Mouse (Mus musculus): Measurements from ENCODE around the gene B630019K06Rik. TPM values are rescaled to one million over a fixed set of nuclear protein-coding genes. Genes with fewer than 3 reads are reported as not detected.

The B630019K06Rik gene
- total and polyA plus RNA-seq, 3 experiments = 0.03 TPM; not detected in 2

DNA sequence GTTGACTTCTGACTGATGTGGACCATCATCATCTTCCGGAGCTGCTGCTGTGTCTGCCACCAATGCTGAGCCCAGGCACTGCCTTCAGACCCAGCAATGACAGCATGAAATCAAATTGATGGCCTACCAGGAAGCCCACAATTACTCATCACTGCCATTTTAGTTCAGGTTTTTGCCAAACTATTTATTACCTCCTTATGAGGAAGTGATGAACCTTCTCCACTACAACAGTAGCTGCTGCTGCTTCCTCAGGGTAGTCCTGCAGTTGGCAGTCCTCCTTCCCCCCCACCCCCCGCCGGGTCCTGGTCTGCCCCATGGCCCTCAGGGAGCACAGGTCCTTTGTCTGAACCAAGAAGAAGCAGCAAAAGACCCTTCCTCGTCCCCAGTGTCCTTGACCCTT, 8.6 kb downstream of the B630019K06Rik start:
- no peaks in the 10 kb centered on the region for H3K36me3 ChIP-seq (ENCODE audit: control insufficient read depth in 1 of 2, insufficient read depth in 2 of 2, low read length in 2 of 2)
- no peaks in the 10 kb centered on the region for H3K4me1 ChIP-seq (ENCODE audit: control insufficient read depth in 1 of 2, insufficient read depth in 2 of 2, low read length in 2 of 2)
- TF ChIP-seq USF1 (IDR thresholded peaks at IDR 0.05; ENCODE audit: low read depth, low read length) (no peak), USF2 (IDR thresholded peaks at IDR 0.05; ENCODE audit: borderline replicate concordance in 1 of 2, insufficient read depth in 1 of 2, low read depth in 1 of 2, low read length in 2 of 2) (no peak), ELF1 (IDR thresholded peaks at IDR 0.05; ENCODE audit: low read depth, low read length) (no peak), CHD1 (IDR thresholded peaks at IDR 0.05; ENCODE audit: low read depth, low read length) (no peak), BHLHE40 (IDR thresholded peaks at IDR 0.05; ENCODE audit: borderline replicate concordance, low read depth, low read length) (no peak), MAZ (IDR thresholded peaks at IDR 0.05; ENCODE audit: low read depth, low read length) (no peak), UBTF (IDR thresholded peaks at IDR 0.05; ENCODE audit: borderline replicate concordance, insufficient read depth, low read depth, low read length) (no peak), ZNF384 (IDR thresholded peaks at IDR 0.05; ENCODE audit: low read depth, low read length) (no peak), HCFC1 (IDR thresholded peaks at IDR 0.05; ENCODE audit: low read depth, low read length) (no peak), RAD21 (IDR thresholded peaks at IDR 0.05; ENCODE audit: low read depth, low read length) (no peak), TAL1 (IDR thresholded peaks at IDR 0.05; ENCODE audit: low read length) (no peak), POLR2AphosphoS2 (IDR thresholded peaks at IDR 0.05; ENCODE audit: low read length) (no peak), POLR2AphosphoS5 (IDR thresholded peaks at IDR 0.05; ENCODE audit: borderline replicate concordance, low read depth, low read length) (no peak), ETS1 (IDR thresholded peaks at IDR 0.05; ENCODE audit: low read depth, low read length) (no peak)
- no peaks in the 10 kb centered on the region for H3K27me3 ChIP-seq (ENCODE audit: control insufficient read depth in 1 of 2, insufficient read depth in 2 of 2, low read length in 2 of 2)
- no peak for DNase-seq (ENCODE audit: low read depth, low spot score)
- no peaks in the 10 kb centered on the region for H3K79me2 ChIP-seq (ENCODE audit: control insufficient read depth, insufficient read depth, low read length, poor library complexity)
- H3K9me3 ChIP-seq (replicated peaks; ENCODE audit: insufficient read depth, low read length) = no peaks in the 10 kb centered on the region
- no peak overlapping the region for H3K9ac ChIP-seq (ENCODE audit: control insufficient read depth, low read depth, low read length, poor library complexity, severe bottlenecking)
- H3K27ac ChIP-seq (ENCODE audit: control insufficient read depth, low read depth, low read length) = no peak overlapping the region
- no peak overlapping the region for H3K4me3 ChIP-seq (ENCODE audit: control insufficient read depth in 1 of 2, insufficient read depth in 1 of 2, low read depth in 2 of 2, low read length in 2 of 2)

GRCm38 (mm10) chrX:8901906-8902472, 9.8 kb downstream of the B630019K06Rik start:
- H3K36me3 ChIP-seq (ENCODE audit: control insufficient read depth in 1 of 2, insufficient read depth in 2 of 2, low read length in 2 of 2) = no peaks in the 10 kb centered on the region
- TF ChIP-seq ETS1 (IDR thresholded peaks at IDR 0.05; ENCODE audit: low read depth, low read length) (no peak), EP300 (IDR thresholded peaks at IDR 0.05; ENCODE audit: low read depth in 1 of 2, low read length in 2 of 2) (no peak), TBP (IDR thresholded peaks at IDR 0.05; ENCODE audit: low read depth, low read length) (no peak), KAT2A (conservative IDR thresholded peaks at IDR 0.05; ENCODE audit: low read depth, low read length) (no peak), RCOR1 (IDR thresholded peaks at IDR 0.05; ENCODE audit: low read depth, low read length) (no peak), ZC3H11A (IDR thresholded peaks at IDR 0.05; ENCODE audit: low read depth, low read length) (no peak), NELFE (IDR thresholded peaks at IDR 0.05; ENCODE audit: low read depth, low read length) (no peak), MXI1 (IDR thresholded peaks at IDR 0.05; ENCODE audit: low read depth, low read length) (no peak), NRF1 (IDR thresholded peaks at IDR 0.05; ENCODE audit: insufficient read depth, low read depth, low read length, poor library complexity, severe bottlenecking) (no peak), MAX (IDR thresholded peaks at IDR 0.05; ENCODE audit: low read length) (no peak), POLR2AphosphoS5 (IDR thresholded peaks at IDR 0.05; ENCODE audit: borderline replicate concordance, low read depth, low read length) (no peak)
- H3K4me3 ChIP-seq (ENCODE audit: control insufficient read depth in 1 of 2, insufficient read depth in 1 of 2, low read depth in 2 of 2, low read length in 2 of 2) = no peak overlapping the region
- H3K27ac ChIP-seq (ENCODE audit: control insufficient read depth, low read depth, low read length) = no peak overlapping the region
- no peaks in the 10 kb centered on the region for H3K9me3 ChIP-seq (replicated peaks; ENCODE audit: insufficient read depth, low read length)
- H3K79me2 ChIP-seq (ENCODE audit: control insufficient read depth, insufficient read depth, low read length, poor library complexity) = no peaks in the 10 kb centered on the region
- H3K27me3 ChIP-seq (ENCODE audit: control insufficient read depth in 1 of 2, insufficient read depth in 2 of 2, low read length in 2 of 2) = no peaks in the 10 kb centered on the region
- no peak overlapping the region for H3K9ac ChIP-seq (ENCODE audit: control insufficient read depth, low read depth, low read length, poor library complexity, severe bottlenecking)
- no peak for DNase-seq (ENCODE audit: low read depth, low spot score)
- H3K4me1 ChIP-seq (ENCODE audit: control insufficient read depth in 1 of 2, insufficient read depth in 2 of 2, low read length in 2 of 2) = no peaks in the 10 kb centered on the region
